Mouse (Mus musculus) spleen, adult 18-20 months (tissue): Measurements from ENCODE around the gene Olfr524.

Source experiments
- DNase-seq, 2 experiments: peaks; one replicate each; pipeline ENCODE4 v3.0.0; 2022; ENCODE audit warnings: mixed read lengths in 2 of 2

Olfr524 gene

GRCm38 (mm10) chr7:140186646-140187620 lies 18.8 kb downstream of the Olfr524 start:
- no peak for DNase-seq

- DNase-seq = no peak
Observed at GRCm38 (mm10) chr7:140184206-140184605, 21.6 kb downstream of the Olfr524 start.

GRCm38 (mm10) chr7:140180692-140181091 lies 25.1 kb downstream of the Olfr524 start:
- no peak for DNase-seq

- DNase-seq = no peak
Observed at GRCm38 (mm10) chr7:140179176-140179575, 26.6 kb downstream of the Olfr524 start.

- no peak for DNase-seq
Observed at GRCm38 (mm10) chr7:140172936-140173335, 32.8 kb downstream of the Olfr524 start, which contains the start of gene Olfr523. Gene Olfr523 (plus strand): TSS chr7:140173217.

GRCm38 (mm10) chr7:140170863-140171262 lies 34.9 kb downstream of the Olfr524 start:
- no peak for DNase-seq

- DNase-seq = no peak
Observed at GRCm38 (mm10) chr7:140169386-140169785, 36.4 kb downstream of the Olfr524 start.

- DNase-seq = no peak
Observed at GRCm38 (mm10) chr7:140167950-140168349, 37.8 kb downstream of the Olfr524 start.

- DNase-seq = no peak
Observed at GRCm38 (mm10) chr7:140164664-140165063, 41.1 kb downstream of the Olfr524 start, which contains the start of gene Olfr522. Gene Olfr522 (minus strand): TSS chr7:140164764.

GRCm38 (mm10) chr7:140160363-140160762 lies 45.4 kb downstream of the Olfr524 start:
- no peak for DNase-seq

- no peak for DNase-seq
Observed at GRCm38 (mm10) chr7:140154218-140154927, 51.4 kb downstream of the Olfr524 start, which contains the start of gene Sprn. Gene Sprn (minus strand): TSS chr7:140154877.

- no peak for DNase-seq
Observed at GRCm38 (mm10) chr7:140153829-140154217, 51.9 kb downstream of the Olfr524 start.

GRCm38 (mm10) chr7:140153383-140153782 lies 52.4 kb downstream of the Olfr524 start:
- DNase-seq = no peak
